Mouse (Mus musculus): ENCODE measurements around the gene Arpp21. TPM values are rescaled to one million over a fixed set of nuclear protein-coding genes. Genes with fewer than 3 reads are reported as not detected.
A peak's percentile ranks its signal among the peaks of the same experiment; 100 is the strongest.

The Arpp21 gene
- total RNA-seq (2017), result 11.2 and 17.6 TPM in 2 replicates

GRCm38 (mm10) chr9:112235696-112236397 is at the start of gene Arpp21:
TSS of gene Arpp21 (minus strand) at chr9:112235938.
- 0 out of 4 replicates have a peak, but pooled peaks of 1 of the 2 experiments have one; percentile 10 for ATAC-seq (replicated peaks in 1 of 2; ENCODE audit: insufficient read depth in 1 of 2, low FRiP score in 2 of 2, low TSS enrichment in 1 of 2, low read depth in 1 of 2, poor library complexity in 2 of 2, severe bottlenecking in 2 of 2)

GRCm38 (mm10) chr9:112272426-112272969 is 36.8 kb upstream of the Arpp21 start:
- peak; percentile 36 to 48; a peak in 1 of 4 replicates for ATAC-seq (replicated peaks in 1 of 2; ENCODE audit: insufficient read depth in 1 of 2, low FRiP score in 2 of 2, low TSS enrichment in 1 of 2, low read depth in 1 of 2, poor library complexity in 2 of 2, severe bottlenecking in 2 of 2)

GRCm38 (mm10) chr9:112264982-112265641 is 29.4 kb upstream of the Arpp21 start:
- ATAC-seq (replicated peaks in 1 of 2; ENCODE audit: insufficient read depth in 1 of 2, low FRiP score in 2 of 2, low TSS enrichment in 1 of 2, low read depth in 1 of 2, poor library complexity in 2 of 2, severe bottlenecking in 2 of 2), result peak in 1 of 2 experiments; percentile 51; a peak in 1 of 4 replicates

GRCm38 (mm10) chr9:112261986-112262901 is 26.5 kb upstream of the Arpp21 start:
- no peak for ATAC-seq (replicated peaks in 1 of 2; ENCODE audit: insufficient read depth in 1 of 2, low FRiP score in 2 of 2, low TSS enrichment in 1 of 2, low read depth in 1 of 2, poor library complexity in 2 of 2, severe bottlenecking in 2 of 2)

- ATAC-seq (replicated peaks in 1 of 2; ENCODE audit: insufficient read depth in 1 of 2, low FRiP score in 2 of 2, low TSS enrichment in 1 of 2, low read depth in 1 of 2, poor library complexity in 2 of 2, severe bottlenecking in 2 of 2), result no peak
Measured at GRCm38 (mm10) chr9:112261556-112261955, 25.8 kb upstream of the Arpp21 start.

- no peak for ATAC-seq (replicated peaks in 1 of 2; ENCODE audit: insufficient read depth in 1 of 2, low FRiP score in 2 of 2, low TSS enrichment in 1 of 2, low read depth in 1 of 2, poor library complexity in 2 of 2, severe bottlenecking in 2 of 2)
Measured at GRCm38 (mm10) chr9:112260696-112261095, 25.0 kb upstream of the Arpp21 start.

GRCm38 (mm10) chr9:112258560-112258959 is 22.8 kb upstream of the Arpp21 start:
- ATAC-seq (replicated peaks in 1 of 2; ENCODE audit: insufficient read depth in 1 of 2, low FRiP score in 2 of 2, low TSS enrichment in 1 of 2, low read depth in 1 of 2, poor library complexity in 2 of 2, severe bottlenecking in 2 of 2), result no peak

- ATAC-seq (replicated peaks in 1 of 2; ENCODE audit: insufficient read depth in 1 of 2, low FRiP score in 2 of 2, low TSS enrichment in 1 of 2, low read depth in 1 of 2, poor library complexity in 2 of 2, severe bottlenecking in 2 of 2), result no peak
Measured at GRCm38 (mm10) chr9:112255971-112256370, 20.2 kb upstream of the Arpp21 start.

GRCm38 (mm10) chr9:112253730-112254129 is 18.0 kb upstream of the Arpp21 start:
- ATAC-seq (replicated peaks in 1 of 2; ENCODE audit: insufficient read depth in 1 of 2, low FRiP score in 2 of 2, low TSS enrichment in 1 of 2, low read depth in 1 of 2, poor library complexity in 2 of 2, severe bottlenecking in 2 of 2), result no peak

- ATAC-seq (replicated peaks in 1 of 2; ENCODE audit: insufficient read depth in 1 of 2, low FRiP score in 2 of 2, low TSS enrichment in 1 of 2, low read depth in 1 of 2, poor library complexity in 2 of 2, severe bottlenecking in 2 of 2), result no peak
Measured at GRCm38 (mm10) chr9:112251857-112252256, 16.1 kb upstream of the Arpp21 start.

GRCm38 (mm10) chr9:112251339-112251738 is 15.6 kb upstream of the Arpp21 start:
- ATAC-seq (replicated peaks in 1 of 2; ENCODE audit: insufficient read depth in 1 of 2, low FRiP score in 2 of 2, low TSS enrichment in 1 of 2, low read depth in 1 of 2, poor library complexity in 2 of 2, severe bottlenecking in 2 of 2), result no peak

- ATAC-seq (replicated peaks in 1 of 2; ENCODE audit: insufficient read depth in 1 of 2, low FRiP score in 2 of 2, low TSS enrichment in 1 of 2, low read depth in 1 of 2, poor library complexity in 2 of 2, severe bottlenecking in 2 of 2), result no peak
Measured at GRCm38 (mm10) chr9:112249753-112250152, 14.0 kb upstream of the Arpp21 start.

GRCm38 (mm10) chr9:112247183-112247582 is 11.4 kb upstream of the Arpp21 start:
- no peak for ATAC-seq (replicated peaks in 1 of 2; ENCODE audit: insufficient read depth in 1 of 2, low FRiP score in 2 of 2, low TSS enrichment in 1 of 2, low read depth in 1 of 2, poor library complexity in 2 of 2, severe bottlenecking in 2 of 2)

GRCm38 (mm10) chr9:112238168-112238567 is 2.4 kb upstream of the Arpp21 start:
- no peak for ATAC-seq (replicated peaks in 1 of 2; ENCODE audit: insufficient read depth in 1 of 2, low FRiP score in 2 of 2, low TSS enrichment in 1 of 2, low read depth in 1 of 2, poor library complexity in 2 of 2, severe bottlenecking in 2 of 2)

GRCm38 (mm10) chr9:112236551-112236950 is 813 bp upstream of the Arpp21 start:
- ATAC-seq (replicated peaks in 1 of 2; ENCODE audit: insufficient read depth in 1 of 2, low FRiP score in 2 of 2, low TSS enrichment in 1 of 2, low read depth in 1 of 2, poor library complexity in 2 of 2, severe bottlenecking in 2 of 2), result no peak

- ATAC-seq (replicated peaks in 1 of 2; ENCODE audit: insufficient read depth in 1 of 2, low FRiP score in 2 of 2, low TSS enrichment in 1 of 2, low read depth in 1 of 2, poor library complexity in 2 of 2, severe bottlenecking in 2 of 2), result peak; percentile 68 to 75
Measured at GRCm38 (mm10) chr9:112235041-112235695, 570 bp downstream of the Arpp21 start.

- peak; percentile 51 to 68 for ATAC-seq (replicated peaks in 1 of 2; ENCODE audit: insufficient read depth in 1 of 2, low FRiP score in 2 of 2, low TSS enrichment in 1 of 2, low read depth in 1 of 2, poor library complexity in 2 of 2, severe bottlenecking in 2 of 2)
Measured at GRCm38 (mm10) chr9:112234505-112235024, 1.2 kb downstream of the Arpp21 start.
